Mouse (Mus musculus): ENCODE measurements around the gene Strc. TPM values are rescaled to one million over a fixed set of nuclear protein-coding genes. Genes with fewer than 3 reads are reported as not detected.

Strc gene
- polyA plus RNA-seq, 1 experiment from 2014 or later: not detected

- no peaks in the 10 kb centered on the region for H3K4me1 ChIP-seq
- no peak overlapping the region for H3K27ac ChIP-seq
- no peak overlapping the region for H3K9ac ChIP-seq
- no peak overlapping the region for H3K4me3 ChIP-seq
- no peak for ATAC-seq
- H3K4me2 ChIP-seq: no peak overlapping the region
- H3K9me3 ChIP-seq (replicated peaks): no peaks in the 10 kb centered on the region
- H3K27me3 ChIP-seq (replicated peaks): peaks cover 6% of the 10 kb centered on the region; the same call in 1 of the 2 replicates
- H3K36me3 ChIP-seq: no peaks in the 10 kb centered on the region
Observed at GRCm38 (mm10) chr2:121403296-121403695, 16.3 kb upstream of the Strc start.

- Histone ChIP-seq H3K4me3 (no peak overlapping the region), H3K27ac (no peak overlapping the region), H3K4me1 (no peaks in the 10 kb centered on the region), H3K27me3 (replicated peaks) (peaks cover 6% of the 10 kb centered on the region; the same call in 1 of the 2 replicates), H3K9ac (no peak overlapping the region), H3K36me3 (no peaks in the 10 kb centered on the region), H3K9me3 (replicated peaks) (no peaks in the 10 kb centered on the region), H3K4me2 (no peak overlapping the region)
- no peak for ATAC-seq
- WGBS (ENCODE audit: insufficient replicate concordance): 14% methylated on average over 8 of the region's 8 CpGs
Observed at GRCm38 (mm10) chr2:121396624-121397023, 9.7 kb upstream of the Strc start.

GRCm38 (mm10) chr2:121374766-121375165 lies 12.2 kb downstream of the Strc start:
- ATAC-seq: no peak
- Histone ChIP-seq H3K36me3 (no peaks in the 10 kb centered on the region), H3K9ac (no peak overlapping the region), H3K4me1 (no peaks in the 10 kb centered on the region), H3K9me3 (replicated peaks) (no peaks in the 10 kb centered on the region), H3K27me3 (replicated peaks) (peaks cover 26% of the 10 kb centered on the region), H3K4me3 (no peak overlapping the region), H3K4me2 (no peak overlapping the region), H3K27ac (no peak overlapping the region)
- 33% methylated on average over 2 of the region's 2 CpGs for WGBS (ENCODE audit: insufficient replicate concordance)

GRCm38 (mm10) chr2:121372266-121372665 lies 14.7 kb downstream of the Strc start:
- Histone ChIP-seq H3K4me2 (no peak overlapping the region), H3K27me3 (replicated peaks) (peaks cover 11% of the 10 kb centered on the region; the same call in 1 of the 2 replicates), H3K27ac (no peak overlapping the region), H3K36me3 (no peaks in the 10 kb centered on the region), H3K4me3 (no peak overlapping the region), H3K9me3 (replicated peaks) (no peaks in the 10 kb centered on the region), H3K9ac (no peak overlapping the region), H3K4me1 (no peaks in the 10 kb centered on the region)
- WGBS (ENCODE audit: insufficient replicate concordance): 58% methylated on average over 3 of the region's 3 CpGs
- ATAC-seq: no peak

- 64% methylated on average over 5 of the region's 5 CpGs for WGBS (ENCODE audit: insufficient replicate concordance)
- H3K27ac ChIP-seq: no peak overlapping the region
- H3K36me3 ChIP-seq: no peaks in the 10 kb centered on the region
- 0 out of 2 replicates have a peak, but pooled peaks cover 4% of the 10 kb centered on the region for H3K27me3 ChIP-seq (replicated peaks)
- no peak for ATAC-seq
- no peaks in the 10 kb centered on the region for H3K9me3 ChIP-seq (replicated peaks)
- no peak overlapping the region for H3K4me3 ChIP-seq
- H3K4me2 ChIP-seq: no peak overlapping the region
- no peaks in the 10 kb centered on the region for H3K4me1 ChIP-seq
- H3K9ac ChIP-seq: no peak overlapping the region
Observed at GRCm38 (mm10) chr2:121370921-121371320, 16.0 kb downstream of the Strc start.

- Histone ChIP-seq H3K9me3 (replicated peaks) (no peaks in the 10 kb centered on the region), H3K4me3 (no peak overlapping the region), H3K9ac (no peak overlapping the region), H3K4me1 (no peaks in the 10 kb centered on the region), H3K4me2 (no peak overlapping the region), H3K27ac (no peak overlapping the region), H3K36me3 (no peaks in the 10 kb centered on the region), H3K27me3 (replicated peaks) (0 out of 2 replicates have a peak, but pooled peaks cover 7% of the 10 kb centered on the region)
- WGBS (ENCODE audit: insufficient replicate concordance): 62% methylated on average over 2 of the region's 2 CpGs
- no peak for ATAC-seq
Observed at GRCm38 (mm10) chr2:121368831-121369230, 18.1 kb downstream of the Strc start.

GRCm38 (mm10) chr2:121363656-121364055 lies 23.3 kb downstream of the Strc start:
- H3K9ac ChIP-seq: no peak overlapping the region
- peaks cover 37% of the 10 kb centered on the region for H3K27me3 ChIP-seq (replicated peaks)
- H3K27ac ChIP-seq: no peak overlapping the region
- peaks cover 2% of the 10 kb centered on the region for H3K4me1 ChIP-seq
- WGBS (ENCODE audit: insufficient replicate concordance): 70% methylated on average over 3 of the region's 3 CpGs
- no peaks in the 10 kb centered on the region for H3K9me3 ChIP-seq (replicated peaks)
- H3K4me2 ChIP-seq: no peak overlapping the region
- no peaks in the 10 kb centered on the region for H3K36me3 ChIP-seq
- ATAC-seq: no peak
- no peak overlapping the region for H3K4me3 ChIP-seq

- no peak for ATAC-seq
- H3K4me1 ChIP-seq: peaks cover 13% of the 10 kb centered on the region
- no peak overlapping the region for H3K9ac ChIP-seq
- H3K4me3 ChIP-seq: no peak overlapping the region
- H3K36me3 ChIP-seq: no peaks in the 10 kb centered on the region
- no peak overlapping the region for H3K4me2 ChIP-seq
- no peaks in the 10 kb centered on the region for H3K9me3 ChIP-seq (replicated peaks)
- H3K27me3 ChIP-seq (replicated peaks): peaks cover 65% of the 10 kb centered on the region
- no peak overlapping the region for H3K27ac ChIP-seq
- 41% methylated on average over 4 of the region's 4 CpGs for WGBS (ENCODE audit: insufficient replicate concordance)
Observed at GRCm38 (mm10) chr2:121359461-121359860, 27.5 kb downstream of the Strc start.

- Histone ChIP-seq H3K27ac (no peak overlapping the region), H3K9me3 (replicated peaks) (no peaks in the 10 kb centered on the region), H3K9ac (no peak overlapping the region), H3K27me3 (replicated peaks) (peaks cover 76% of the 10 kb centered on the region), H3K4me3 (no peak overlapping the region), H3K36me3 (no peaks in the 10 kb centered on the region), H3K4me1 (peaks cover 21% of the 10 kb centered on the region), H3K4me2 (peak overlapping the region; percentile 24; the same call in 1 of the 2 replicates)
- ATAC-seq: no peak
- 3% methylated on average over 16 of the region's 16 CpGs for WGBS (ENCODE audit: insufficient replicate concordance)
Observed at GRCm38 (mm10) chr2:121358381-121358780, 28.6 kb downstream of the Strc start.

GRCm38 (mm10) chr2:121357961-121358360 lies 29.0 kb downstream of the Strc start:
- no peak for ATAC-seq
- H3K4me1 ChIP-seq: peaks cover 21% of the 10 kb centered on the region
- no peak overlapping the region for H3K4me3 ChIP-seq
- H3K27ac ChIP-seq: no peak overlapping the region
- peaks cover 80% of the 10 kb centered on the region for H3K27me3 ChIP-seq (replicated peaks)
- H3K9me3 ChIP-seq (replicated peaks): no peaks in the 10 kb centered on the region
- H3K4me2 ChIP-seq: no peak overlapping the region
- H3K9ac ChIP-seq: no peak overlapping the region
- no peaks in the 10 kb centered on the region for H3K36me3 ChIP-seq
- WGBS (ENCODE audit: insufficient replicate concordance): 3% methylated on average over 4 of the region's 4 CpGs

GRCm38 (mm10) chr2:121357494-121357893 lies 29.5 kb downstream of the Strc start, which contains the start of gene Ckmt1:
Gene Ckmt1 (plus strand): TSS chr2:121357714.
- WGBS (ENCODE audit: insufficient replicate concordance): 54% methylated on average over 5 of the region's 5 CpGs
- Histone ChIP-seq H3K9ac (no peak within 1 kb of the TSS), H3K27me3 (replicated peaks) (peaks cover 76% of the 10 kb centered on the region), H3K4me3 (no peak within 1 kb of the TSS), H3K27ac (no peak within 1 kb of the TSS), H3K4me1 (peaks cover 21% of the 10 kb centered on the region), H3K4me2 (peak within 1 kb of the TSS; percentile 24; the same call in 1 of the 2 replicates), H3K36me3 (no peaks in the 10 kb centered on the region), H3K9me3 (replicated peaks) (no peaks in the 10 kb centered on the region)
- no peak for ATAC-seq

- ATAC-seq: peak; percentile 97
- H3K27ac ChIP-seq: peak within 1 kb of the TSS; percentile 64; the same call in 1 of the 2 replicates
- WGBS (ENCODE audit: insufficient replicate concordance): under 1% methylated on average over 58 of the region's 58 CpGs
Observed at GRCm38 (mm10) chr2:121354820-121355592, 32.0 kb downstream of the Strc start, which contains the start of gene Ppip5k1. Gene Ppip5k1 (minus strand): TSS chr2:121355396.

More at GRCm38 (mm10) chr2:121354820-121355592, 32.0 kb downstream of the Strc start, which contains the start of gene Ppip5k1:
- peak within 1 kb of the TSS; percentile 84 for H3K9ac ChIP-seq
- no peaks in the 10 kb centered on the region for H3K36me3 ChIP-seq
- H3K4me1 ChIP-seq: peaks cover 21% of the 10 kb centered on the region
- H3K4me2 ChIP-seq: peak within 1 kb of the TSS; percentile 98
- peak within 1 kb of the TSS; percentile 81 for H3K4me3 ChIP-seq
- H3K27me3 ChIP-seq (replicated peaks): peaks cover 63% of the 10 kb centered on the region
- H3K9me3 ChIP-seq (replicated peaks): no peaks in the 10 kb centered on the region

All from liver, embryonic 12.5 days (tissue).